Mouse (Mus musculus) fat pad, adult 2 months (tissue): ENCODE measurements around the gene Btnl2.

Source experiments
- DNase-seq: peaks from one replicate; pipeline ENCODE4 v3.0.0-alpha.2; 2011; ENCODE audit warnings: low read depth, low spot score; ENCODE audit errors: extremely low read depth

The Btnl2 gene

DNA sequence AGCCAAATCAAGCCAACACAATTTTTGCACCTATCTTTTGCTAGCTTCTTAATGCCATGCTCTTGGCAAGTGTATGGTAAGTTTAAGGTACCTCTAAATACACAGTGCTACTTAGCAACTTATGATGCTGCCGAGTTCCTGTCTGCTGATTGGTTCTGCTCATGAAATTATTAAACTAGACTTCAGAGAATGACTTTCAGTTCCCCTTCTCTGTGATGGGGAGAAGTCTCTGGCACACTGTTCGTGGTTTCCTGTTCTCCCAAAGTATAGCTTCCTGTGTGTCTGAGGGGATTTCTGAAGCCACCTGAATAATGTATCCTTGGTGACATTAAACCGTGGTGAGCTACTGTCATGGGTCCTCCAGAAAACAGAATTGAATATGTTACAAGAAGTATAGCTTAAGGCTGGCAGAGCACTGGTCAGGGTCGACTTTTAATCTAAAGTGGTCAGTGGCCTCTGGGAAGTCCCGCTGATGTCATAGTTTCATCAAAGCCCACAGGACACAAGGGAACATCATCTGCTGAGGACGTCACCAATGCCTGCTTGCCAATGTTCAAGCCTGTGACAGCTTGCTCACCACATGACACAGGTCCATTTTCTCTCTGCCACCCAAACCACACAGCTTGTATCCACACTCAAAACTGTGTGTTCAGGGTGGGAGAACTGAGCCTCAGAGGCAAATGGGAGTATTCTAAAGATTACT, 6.9 kb upstream of the Btnl2 start:
- DNase-seq, result no peak

- DNase-seq, result no peak
Measured at GRCm38 (mm10) chr17:34349429-34349828, 5.2 kb upstream of the Btnl2 start.

- DNase-seq, result no peak
Measured at GRCm38 (mm10) chr17:34354940-34355339, 318 bp downstream of the Btnl2 start.

GRCm38 (mm10) chr17:34362954-34363546, 8.4 kb downstream of the Btnl2 start:
- DNase-seq, result no peak

DNA sequence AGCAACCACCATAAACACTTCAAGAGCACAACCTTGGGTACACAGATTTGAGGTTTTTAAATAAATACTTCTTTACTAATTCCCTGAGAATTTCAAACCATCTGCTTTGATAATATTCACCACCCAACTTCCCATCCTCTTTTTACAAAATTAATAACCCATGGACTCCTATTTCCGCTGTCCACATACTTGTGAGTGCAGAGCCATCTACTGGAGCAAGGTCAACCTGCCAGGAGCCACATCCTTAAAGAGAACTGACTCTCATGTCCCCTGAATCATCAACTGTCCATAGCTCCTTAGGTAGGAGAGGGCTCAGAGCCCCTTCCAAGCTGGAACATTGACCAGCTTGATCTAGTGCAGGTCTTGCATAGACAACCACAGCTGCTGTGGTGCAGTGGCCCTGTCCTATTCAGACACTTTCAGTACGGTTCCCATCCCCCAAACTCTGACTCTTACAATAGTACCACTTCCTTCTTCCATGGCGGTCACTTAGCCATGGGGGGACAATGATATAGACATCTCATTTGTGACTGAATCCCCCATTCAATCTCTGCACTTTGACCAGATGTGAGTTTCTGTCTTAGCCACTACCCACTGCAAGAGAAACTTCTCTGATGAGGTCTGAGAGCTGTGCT, 9.2 kb downstream of the Btnl2 start:
- DNase-seq, result no peak

- no peak for DNase-seq
Measured at GRCm38 (mm10) chr17:34365031-34365430, 10.4 kb downstream of the Btnl2 start.

GRCm38 (mm10) chr17:34370563-34370962, 15.9 kb downstream of the Btnl2 start:
- DNase-seq, result no peak

DNA sequence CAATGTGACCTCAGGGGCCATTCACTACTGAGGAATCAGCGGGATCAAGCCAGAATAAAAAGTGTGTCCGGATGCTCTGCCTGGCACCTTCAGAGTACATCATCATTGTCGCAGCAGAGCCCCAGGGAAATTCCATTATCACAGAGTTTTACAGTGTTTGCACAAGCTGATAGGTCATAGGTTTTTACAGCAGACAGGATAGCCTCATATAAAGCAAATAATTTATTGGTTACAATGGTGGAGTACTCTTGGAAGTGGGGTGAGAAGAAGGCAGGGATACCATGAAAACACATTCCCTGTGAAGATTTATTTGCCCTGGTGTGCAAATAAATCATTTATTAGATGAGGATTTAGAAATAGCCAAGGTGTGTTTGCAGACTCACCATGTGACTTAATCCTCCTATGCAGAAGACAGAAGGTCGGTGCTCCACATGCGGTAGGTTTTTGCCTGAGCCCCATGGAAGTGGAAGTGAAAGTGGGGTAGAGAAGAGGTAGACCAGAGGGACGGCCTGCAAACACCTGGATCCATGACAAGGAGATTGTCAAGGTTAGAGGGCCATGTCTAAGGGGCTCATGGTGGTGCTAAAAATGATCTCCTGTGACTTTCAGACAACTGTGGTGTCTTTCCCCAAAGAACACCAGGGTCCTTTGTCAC, 18.6 kb downstream of the Btnl2 start:
- DNase-seq, result no peak

- DNase-seq, result no peak
Measured at GRCm38 (mm10) chr17:34376847-34377246, 22.2 kb downstream of the Btnl2 start, which contains the start of gene Btnl1. TSS of gene Btnl1 (plus strand) at chr17:34377132.

- DNase-seq, result no peak
Measured at GRCm38 (mm10) chr17:34377450-34378209, 23.0 kb downstream of the Btnl2 start.

- DNase-seq, result no peak
Measured at GRCm38 (mm10) chr17:34378716-34379115, 24.1 kb downstream of the Btnl2 start.

DNA sequence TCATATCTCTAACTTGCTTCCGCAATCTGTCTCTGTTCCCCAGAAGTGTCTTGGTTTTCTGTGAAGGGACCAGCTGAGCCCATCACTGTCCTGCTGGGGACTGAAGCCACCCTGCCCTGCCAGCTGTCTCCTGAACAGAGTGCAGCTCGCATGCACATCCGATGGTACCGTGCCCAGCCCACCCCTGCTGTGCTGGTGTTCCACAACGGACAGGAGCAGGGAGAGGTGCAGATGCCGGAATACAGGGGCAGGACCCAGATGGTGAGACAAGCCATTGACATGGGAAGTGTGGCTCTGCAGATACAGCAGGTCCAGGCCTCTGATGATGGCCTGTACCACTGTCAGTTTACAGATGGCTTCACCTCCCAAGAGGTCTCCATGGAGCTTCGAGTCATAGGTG, 24.8 kb downstream of the Btnl2 start:
- no peak for DNase-seq

GRCm38 (mm10) chr17:34381876-34382275, 27.3 kb downstream of the Btnl2 start:
- DNase-seq, result no peak

DNA sequence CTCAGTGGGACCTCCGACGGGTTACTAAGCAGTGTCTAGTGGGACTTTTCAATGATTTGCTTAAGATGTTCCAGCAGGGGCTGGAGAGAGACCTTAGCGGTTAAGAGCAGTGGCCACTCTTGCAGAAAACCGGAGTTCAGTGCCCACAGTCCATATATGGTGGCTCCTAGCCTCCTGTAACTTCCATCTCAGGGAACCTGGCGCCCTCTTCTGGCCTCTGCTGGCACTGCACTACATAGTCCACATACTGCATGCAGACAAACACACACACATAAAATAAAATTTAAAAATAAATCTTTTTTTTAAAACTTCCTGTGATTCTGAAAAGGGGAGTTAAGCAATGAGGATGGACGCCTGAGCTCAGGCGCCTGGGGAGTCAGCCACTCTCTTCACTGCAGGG, 28.6 kb downstream of the Btnl2 start:
- DNase-seq, result no peak

- no peak for DNase-seq
Measured at GRCm38 (mm10) chr17:34384699-34385098, 30.1 kb downstream of the Btnl2 start.

DNA sequence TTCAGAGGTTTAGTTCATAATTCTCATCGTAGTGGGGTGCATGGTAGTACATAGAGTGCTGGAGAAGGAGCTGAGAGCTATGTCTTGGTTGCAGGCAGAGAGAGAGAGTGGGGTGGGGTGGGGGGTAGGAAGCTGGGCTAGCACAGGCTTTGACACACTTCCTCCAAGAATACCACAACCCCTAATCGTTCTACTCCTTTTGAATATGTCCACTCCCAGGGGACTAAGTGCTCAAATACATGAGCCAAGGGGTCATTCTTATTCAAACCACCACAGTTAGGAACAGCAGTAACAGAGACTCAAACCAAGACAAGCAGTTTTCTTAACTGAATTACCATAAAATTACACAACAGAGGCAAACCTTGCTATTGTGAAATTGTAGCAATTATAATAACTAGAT, 32.0 kb downstream of the Btnl2 start:
- no peak for DNase-seq

GRCm38 (mm10) chr17:34388513-34388912, 33.9 kb downstream of the Btnl2 start:
- DNase-seq, result no peak

- DNase-seq, result no peak
Measured at GRCm38 (mm10) chr17:34391507-34391906, 36.9 kb downstream of the Btnl2 start.

DNA sequence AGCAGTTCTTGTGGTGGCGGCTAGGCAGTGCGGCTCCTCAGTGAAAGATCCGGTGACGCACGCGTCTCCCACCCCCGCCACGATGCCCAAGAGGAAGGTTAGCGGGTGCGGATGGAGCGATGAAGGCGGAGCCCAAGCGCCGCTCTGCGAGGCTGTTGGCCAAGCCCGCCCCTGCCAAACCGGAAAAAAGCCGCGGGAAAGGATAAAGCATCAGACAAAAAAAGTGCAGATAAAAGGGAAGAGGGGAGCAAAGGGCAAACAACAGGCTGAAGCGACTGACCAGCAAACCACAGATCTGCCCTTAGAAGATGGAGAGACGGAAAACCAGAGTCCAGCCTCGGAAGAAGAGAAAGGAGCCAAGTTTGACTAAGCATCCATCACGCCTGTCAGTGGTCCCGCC, 37.7 kb downstream of the Btnl2 start:
- DNase-seq, result no peak

DNA sequence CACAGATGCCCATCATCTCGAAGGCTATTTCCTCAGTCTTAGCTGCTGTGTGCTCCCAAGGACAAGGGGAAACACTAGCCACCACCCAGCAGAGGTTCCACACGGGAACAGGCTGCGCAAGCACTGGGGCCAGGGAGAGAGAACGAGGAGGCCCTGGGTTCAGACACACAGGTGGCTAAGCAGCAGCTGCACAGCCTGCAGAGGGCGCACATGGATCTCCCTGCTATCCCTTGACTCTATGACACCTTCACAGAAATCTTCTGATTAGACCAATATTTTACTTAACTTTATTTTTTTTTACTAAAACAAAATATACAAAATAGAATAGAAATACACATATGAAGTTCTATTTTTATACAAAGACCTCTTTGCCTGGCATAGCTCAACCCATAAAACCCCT, 42.7 kb downstream of the Btnl2 start:
- no peak for DNase-seq

DNA sequence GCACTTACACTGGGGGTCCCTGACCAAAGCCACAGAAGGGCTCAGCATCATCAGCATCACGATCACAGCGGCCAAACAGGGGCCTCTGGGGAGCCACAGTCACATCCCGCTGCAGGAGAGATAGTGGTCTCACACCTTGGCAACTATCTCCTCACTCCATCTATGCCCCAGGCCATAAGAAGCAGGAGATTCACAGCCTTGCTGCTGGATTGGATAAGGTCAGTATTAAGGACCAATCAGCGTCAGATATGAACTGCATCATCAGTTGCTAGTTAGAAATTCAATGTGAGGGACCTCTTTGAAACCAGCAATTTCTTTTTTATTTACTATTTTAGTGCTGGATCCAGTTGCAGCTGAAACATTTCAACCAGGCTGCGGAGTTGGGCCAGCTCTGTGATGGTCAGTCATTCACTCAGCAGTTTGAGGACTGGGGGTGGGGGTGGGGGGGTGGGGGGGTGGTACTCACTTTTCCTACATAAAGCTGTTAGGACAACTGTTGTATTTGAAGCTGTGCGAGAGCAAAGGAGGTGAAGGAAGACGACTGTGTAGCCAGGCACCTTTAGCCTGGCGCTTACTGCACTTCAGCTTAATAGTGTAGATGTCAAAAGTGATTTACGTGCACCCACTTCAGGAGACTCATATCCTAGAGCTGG, 43.6 kb downstream of the Btnl2 start:
- DNase-seq, result no peak
